Mouse (Mus musculus) adrenal gland, adult 2 months (tissue): ENCODE data around the gene Tgds. TPM values are rescaled to one million over a fixed set of nuclear protein-coding genes. Genes with fewer than 3 reads are reported as not detected.
"Not testable (repeated sequence)": the region's sequence is repeated elsewhere in the genome, so short reads cannot be mapped to it uniquely, and the experiment has no call there.

Experiments used
- DNase-seq: peaks from one replicate; pipeline ENCODE4 v3.0.0; 2021
- polyA plus RNA-seq: library from polyadenylated mRNA; depleted of rRNA; stranded (reverse); fragments of >200 nt; gene quantifications from 2 replicates; pipeline ENCODE4 v1.2.3, GENCODE M21; 2012
- total RNA-seq, 2 experiments: library from RNA; stranded (reverse); gene quantifications; 2 replicates each; pipeline ENCODE4 v1.2.3; 2021

Tgds gene
- total and polyA plus RNA-seq, 3 experiments: 3.7 to 16.4 (median 15.0) TPM

DNA sequence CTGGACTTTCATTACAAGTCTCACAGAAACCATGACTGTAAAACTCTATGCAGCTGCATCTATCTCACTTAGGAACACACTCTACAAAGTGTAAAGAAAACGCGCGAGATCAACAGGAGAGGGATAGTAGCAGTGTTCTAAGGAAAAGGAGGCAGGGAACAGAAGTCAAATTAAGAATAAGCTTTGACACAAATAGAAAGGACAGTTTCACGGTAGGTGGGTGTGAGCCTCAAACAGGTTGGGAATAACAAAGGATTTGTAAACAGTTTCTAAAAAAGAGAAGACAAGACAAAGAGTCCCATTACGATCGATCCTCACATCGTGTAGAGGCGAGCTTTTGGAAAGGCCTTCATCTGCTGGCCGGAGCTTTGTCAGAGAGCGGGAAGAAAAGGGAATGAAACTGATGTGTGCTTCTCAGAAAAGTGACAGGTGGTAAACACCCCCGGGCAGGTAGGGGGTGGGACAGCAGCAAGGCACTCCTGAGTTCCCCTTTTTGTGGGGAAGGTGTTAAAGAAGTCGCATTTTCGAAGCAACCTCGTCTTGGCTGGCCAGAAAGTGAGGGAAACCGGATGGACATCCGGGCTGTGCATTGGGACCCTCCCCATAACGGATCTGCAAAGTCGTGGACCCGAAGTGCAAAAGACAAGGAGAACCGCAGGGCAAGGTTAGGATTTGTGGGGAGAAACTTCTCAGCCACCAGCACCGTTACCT, 469 bp downstream of the Tgds start:
- no peak for DNase-seq

DNA sequence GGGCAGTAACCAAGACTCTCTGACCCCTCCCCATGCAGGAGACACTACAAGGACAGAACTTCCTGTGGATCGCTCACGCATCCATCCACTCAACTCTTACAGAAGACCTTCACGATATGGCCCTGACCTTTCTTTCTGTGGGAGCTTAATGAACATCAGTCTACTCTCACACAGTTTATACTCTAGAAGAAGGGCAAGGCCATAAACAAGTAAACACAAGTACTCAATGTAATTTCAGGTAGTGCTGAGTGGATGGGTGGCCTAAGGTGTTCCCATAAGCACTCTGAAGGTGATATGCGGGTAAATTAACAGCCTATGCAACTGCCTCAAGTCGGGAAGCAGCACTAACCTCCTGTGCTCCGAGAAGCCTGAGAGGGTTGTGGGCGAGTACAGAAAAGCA, 1.1 kb downstream of the Tgds start:
- peak; percentile 19 for DNase-seq

DNA sequence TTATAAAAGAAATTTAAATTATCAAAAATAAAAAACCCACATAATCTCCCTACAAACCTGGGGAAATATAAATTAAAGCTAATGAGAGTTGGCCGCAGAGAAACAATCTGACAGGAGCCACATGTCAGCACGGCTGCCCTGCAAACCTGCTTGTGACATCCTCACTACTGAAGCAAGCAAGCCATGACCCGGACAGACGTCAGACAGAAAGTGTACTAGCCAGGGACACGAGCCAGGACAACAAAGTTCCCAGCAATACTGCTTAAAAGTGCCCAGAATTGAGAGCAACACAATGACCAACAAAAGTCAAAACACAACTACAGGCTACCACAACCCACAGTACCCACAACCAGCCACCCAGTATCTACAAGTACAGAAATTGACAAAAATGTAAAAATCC, 6.3 kb downstream of the Tgds start:
- no peak for DNase-seq

DNA sequence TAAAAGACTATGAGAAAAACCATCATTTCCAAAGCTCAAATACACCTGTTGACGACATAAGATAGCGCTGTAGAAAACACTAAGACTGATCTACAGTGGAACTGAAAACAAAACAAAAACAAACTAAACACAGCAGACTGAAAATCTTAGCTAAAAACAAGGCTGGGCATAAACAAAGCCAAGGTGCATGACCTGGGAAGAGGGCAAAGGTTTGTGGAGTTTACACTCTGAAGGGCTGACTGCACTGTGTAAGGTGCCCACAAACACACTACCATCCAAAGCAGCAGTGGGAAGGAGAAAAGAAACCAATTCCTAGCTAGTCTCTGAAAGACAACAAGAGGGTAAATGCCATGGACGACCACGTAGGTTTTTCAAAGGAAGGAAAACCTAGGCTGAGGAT, 7.8 kb downstream of the Tgds start:
- DNase-seq: no peak

DNA sequence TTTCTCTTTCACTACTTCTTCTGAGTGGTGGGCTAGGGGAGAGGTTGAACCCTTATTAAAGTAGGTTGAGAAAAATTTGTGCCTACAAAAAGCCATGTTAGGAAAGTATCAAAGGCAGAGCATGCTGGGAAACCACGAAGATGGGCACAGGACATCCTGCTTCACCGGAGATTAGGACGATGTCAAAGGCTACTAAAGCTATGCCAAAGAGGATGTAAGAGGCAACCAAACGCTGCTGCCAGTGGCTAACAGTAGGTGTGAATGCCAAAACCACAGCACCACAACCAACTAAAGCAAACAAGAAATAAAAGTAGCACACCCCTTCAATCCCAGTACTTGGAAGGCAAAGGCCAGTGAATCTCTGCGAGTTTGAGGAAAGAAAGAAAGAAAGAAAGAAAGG, 8.4 kb downstream of the Tgds start:
- DNase-seq: no peak

DNA sequence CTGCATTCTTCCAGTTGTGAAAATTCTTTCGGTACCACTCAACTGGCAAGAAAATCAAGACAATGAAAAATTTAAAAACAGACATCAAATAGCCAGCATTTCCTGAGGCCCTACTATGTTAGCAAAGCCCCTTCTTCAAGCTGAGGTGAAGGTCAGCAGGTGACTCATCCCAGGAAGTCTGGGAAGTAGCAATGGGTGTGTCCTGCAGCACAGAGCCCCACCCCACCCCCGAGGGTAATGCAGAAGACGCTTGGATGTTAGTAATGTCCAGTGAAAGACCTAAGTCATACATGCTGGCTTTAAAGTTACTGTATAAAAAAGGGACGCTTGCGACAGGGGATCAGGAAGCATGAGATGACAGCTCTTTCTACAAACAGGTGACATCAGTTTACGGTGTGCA, 19.4 kb downstream of the Tgds start:
- no peak for DNase-seq

DNA sequence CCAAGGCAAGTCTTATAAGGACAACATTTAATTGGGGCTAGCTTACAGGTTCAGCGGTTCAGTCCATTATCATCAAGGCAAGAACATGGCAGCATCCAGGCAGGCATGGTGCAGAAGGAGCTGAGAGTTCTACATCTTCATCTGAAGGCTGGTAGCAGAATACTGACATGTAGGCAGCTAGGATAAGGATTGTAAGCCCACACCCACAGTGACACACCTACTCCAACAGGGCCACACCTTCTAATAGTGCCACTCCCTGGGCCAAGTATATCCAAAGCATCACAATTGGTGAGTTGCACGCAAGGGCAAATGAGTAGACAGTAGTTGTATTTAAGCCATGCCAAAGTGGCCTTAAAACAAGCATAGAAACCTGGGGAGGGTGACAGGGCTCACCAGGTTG, 25.1 kb downstream of the Tgds start:
- DNase-seq: not testable (repeated sequence)

DNA sequence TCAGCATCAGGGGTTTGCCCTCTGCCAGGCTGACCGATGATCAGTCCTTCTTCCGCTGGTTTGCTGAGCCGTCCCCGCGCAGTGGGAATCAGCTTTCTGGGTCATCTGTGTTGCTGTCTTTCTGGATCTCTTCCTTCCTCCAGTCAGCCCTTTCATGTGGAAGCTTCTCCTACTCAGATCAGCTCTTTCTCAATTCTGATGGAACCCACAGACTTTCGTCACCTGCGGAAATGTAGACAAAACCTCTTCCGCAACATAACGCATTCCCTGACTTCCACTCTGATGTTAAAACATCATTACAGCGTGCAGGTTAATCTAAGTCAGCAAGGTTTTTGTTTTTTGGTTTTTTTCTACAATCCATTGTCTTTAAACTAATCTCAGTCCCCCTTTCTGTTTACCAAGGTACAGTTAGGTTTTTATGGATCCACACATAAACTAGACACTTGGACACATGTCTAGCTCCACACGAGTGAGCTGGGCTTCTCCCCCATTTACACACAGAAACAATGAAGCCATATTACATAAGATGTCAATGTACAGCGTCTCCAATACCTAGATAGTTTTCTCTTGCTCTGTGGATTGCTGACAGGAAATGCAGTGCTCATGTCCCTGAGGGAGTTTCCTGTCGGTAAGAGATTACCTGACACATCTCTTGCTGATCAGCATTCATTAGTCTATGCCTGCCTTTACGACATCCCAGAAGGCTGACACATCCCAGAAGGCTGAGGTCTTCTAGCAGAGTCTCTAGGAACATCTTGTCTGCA, 31.1 kb downstream of the Tgds start:
- no peak for DNase-seq

DNA sequence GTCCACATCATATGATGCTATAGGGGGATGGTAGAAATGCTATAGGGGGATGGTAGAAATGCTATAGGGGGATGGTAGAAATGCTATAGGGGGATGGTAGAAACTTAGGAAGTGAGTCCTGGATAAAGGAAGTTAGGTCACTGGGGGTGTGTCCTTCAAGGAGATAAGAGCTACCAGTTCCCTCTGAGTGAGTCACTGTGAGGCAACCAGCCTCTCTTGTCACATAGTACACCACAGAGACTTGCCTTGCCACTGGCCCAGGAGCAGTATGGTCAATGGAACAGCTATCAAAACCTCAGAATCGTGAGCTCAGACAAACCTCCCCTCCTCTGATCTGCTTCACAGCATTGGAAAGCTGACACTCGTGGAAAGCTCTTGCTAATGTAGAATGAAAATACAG, 34.3 kb downstream of the Tgds start:
- DNase-seq: no peak

DNA sequence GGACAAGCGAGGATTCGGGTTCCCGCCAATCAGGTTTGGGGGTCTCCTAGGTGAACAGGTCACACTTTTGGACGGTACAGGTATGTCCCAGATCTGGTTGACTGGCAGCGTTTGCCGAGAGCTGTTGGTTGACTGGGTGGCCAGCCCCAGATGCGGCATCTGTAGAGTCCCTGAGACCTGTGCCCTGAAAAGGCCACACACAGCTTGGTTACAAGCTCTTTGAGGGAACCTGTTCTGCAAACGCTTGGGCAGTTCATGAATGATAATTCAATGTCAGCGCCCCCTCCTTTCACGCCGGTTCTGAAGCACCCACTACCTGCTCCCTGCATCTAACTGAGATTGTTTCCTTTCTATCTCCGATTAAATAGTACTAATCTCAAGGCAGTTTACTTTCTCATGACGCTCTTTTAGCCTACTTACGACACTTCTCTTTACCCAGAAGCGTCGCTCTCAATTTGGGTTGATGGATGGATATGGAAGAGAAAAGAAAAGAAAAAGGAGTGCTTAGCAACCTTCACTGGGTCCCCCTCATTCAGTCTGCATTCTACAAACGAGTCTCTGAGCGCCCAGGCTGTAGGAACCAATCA, 42.7 kb downstream of the Tgds start:
- DNase-seq: no peak

DNA sequence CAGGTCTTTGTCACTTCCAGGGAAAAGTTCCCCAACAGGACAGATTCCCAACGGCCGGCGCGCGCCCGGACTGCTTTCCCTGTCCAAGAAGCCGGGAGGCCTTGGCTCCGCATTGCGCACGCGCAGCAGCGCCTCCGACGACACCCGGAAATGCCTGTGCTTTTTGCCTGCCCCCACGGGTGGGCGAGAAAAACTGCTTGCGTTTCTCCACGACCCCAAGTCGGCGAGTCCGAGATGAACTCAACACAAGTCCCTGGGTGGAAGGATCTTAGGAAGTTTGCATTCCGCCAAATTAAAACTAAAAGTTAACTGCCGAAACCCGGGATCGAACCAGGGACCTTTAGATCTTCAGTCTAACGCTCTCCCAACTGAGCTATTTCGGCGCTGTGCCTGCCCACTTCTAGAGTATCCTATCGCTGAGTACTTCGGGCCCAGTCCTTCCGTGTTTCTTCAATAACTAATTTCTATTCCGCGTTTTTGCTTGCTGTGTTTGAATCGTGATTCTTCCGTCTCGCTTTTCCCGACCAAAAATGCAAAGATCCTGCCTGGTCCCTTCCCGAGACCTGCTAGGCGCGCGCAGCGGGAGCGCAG, 43.2 kb downstream of the Tgds start:
- DNase-seq: peak; percentile 94

DNA sequence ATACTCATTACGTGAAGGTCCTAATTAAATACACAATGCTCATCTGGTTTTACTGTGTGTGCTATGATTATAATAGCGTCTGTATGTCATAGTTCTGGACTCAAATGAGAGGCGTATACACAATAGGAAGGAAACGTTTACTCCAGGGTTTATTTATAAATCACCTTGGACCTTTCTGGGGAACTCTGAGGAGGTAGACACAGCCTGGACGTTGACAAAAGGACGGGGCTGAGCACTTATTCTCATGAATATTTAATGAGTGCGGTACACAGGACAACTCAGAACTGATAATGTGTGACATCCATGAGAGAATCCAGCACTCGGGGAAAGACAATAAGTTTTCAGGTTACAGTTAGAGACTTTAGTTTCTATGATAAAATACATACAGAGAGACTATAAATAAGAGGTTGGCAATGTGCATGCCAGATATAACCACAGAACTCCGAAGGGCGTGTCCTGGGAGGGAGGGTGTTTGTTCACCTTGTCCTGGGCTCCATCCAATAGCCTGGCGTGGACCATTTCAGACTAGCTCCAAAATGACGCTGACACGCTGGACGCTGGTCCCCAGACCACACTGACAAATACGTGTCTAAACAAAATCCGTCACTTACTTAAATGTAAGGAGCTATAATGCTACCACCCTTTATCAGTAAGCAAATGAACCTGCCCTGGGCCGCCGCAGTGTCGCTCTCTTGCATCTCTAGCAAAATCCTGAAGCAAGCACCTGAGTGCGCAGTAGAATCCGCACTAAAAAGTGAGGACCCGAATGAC, 43.9 kb downstream of the Tgds start:
- DNase-seq: no peak

DNA sequence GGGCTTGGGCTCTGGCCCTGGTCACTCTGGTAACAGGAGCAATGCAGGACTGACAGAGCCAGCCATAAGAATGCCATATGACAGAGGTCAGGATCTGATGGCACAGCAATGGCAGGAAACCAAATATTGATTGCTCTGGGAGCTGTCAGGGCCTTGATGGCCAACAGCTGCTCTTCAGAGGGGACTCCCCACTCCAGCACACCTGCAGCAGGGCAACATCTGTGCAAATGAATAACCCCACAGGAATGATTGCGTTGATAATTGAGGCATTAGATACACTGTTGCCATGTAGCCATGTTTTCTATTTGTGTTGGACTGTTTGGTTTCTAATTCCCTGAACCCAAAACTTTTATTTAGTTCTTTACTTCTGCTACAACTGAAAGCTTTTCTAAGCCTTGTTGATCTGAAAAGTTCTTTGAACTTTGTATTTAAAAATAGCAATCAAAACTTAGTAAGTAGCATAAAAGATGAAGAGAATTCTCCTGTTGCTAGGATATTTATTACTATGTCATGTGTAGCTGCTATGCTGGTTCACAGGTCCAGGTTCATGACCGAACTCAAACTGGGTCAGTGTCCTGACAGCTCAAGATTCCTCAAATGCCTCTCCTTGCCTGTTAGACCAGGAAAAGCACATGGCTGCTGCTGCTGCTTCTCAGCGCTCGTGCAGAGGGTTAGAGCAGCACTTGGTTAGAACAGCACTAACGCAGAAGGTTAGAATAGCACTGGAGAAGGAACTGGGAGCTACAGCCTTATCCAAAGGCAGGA, 46.1 kb downstream of the Tgds start:
- DNase-seq: no peak

DNA sequence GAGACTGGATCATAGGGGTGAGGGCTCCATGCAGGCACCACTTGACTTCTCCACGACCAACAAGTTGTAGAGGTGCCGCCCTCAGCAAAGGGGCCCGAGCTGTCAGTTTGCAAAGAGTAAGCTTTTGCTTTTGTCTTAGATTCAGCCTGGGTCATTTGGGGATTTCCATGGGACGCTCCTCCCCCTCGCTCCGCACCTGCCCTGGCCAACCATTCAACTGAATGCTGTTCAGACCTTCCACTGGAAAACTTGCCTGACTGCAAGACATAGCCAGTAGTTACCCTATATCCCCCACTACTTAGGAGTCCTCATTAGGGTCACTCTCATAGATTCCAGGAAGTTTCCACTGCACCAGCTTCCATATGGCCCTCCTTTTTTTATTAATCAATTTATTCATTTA, 48.7 kb downstream of the Tgds start:
- DNase-seq: no peak

DNA sequence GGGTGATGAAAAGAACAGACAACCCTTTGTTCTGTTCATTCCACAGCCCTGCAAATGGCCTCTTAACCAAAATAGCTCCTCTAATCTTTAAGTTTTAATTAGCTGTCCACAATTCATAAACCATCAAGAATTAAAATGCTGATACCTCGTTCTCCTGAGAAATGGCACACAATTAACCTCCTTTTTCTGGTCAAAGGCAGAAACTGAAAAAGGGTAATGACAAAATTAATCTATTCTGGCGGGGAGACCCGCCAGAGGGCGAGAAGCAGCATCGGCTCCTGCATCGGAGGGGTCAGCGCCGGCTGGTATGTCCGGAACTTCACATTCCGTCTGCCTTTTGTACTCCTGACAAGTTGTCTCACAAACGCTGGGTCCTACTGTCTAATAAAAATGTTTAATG, 51.9 kb downstream of the Tgds start:
- DNase-seq: no peak

DNA sequence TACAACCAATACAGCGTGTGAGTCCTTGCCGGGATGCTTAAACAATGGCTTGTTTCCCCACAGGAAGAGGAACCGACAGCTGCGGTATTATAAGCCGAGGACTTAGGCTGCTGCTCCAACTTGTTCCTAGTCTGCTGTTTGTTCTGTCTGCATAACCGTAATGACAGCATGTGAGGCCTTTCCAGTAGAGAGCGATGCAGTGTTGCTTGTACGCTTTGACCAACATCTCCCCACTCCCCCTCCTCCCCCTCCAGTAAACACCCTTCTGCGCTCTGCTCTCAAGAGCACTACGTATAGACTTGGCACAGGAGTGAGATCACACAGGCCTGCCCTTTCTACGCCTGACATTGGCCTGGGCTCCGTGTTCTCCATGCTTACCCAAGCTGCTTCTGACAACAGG, 62.5 kb downstream of the Tgds start:
- no peak for DNase-seq

DNA sequence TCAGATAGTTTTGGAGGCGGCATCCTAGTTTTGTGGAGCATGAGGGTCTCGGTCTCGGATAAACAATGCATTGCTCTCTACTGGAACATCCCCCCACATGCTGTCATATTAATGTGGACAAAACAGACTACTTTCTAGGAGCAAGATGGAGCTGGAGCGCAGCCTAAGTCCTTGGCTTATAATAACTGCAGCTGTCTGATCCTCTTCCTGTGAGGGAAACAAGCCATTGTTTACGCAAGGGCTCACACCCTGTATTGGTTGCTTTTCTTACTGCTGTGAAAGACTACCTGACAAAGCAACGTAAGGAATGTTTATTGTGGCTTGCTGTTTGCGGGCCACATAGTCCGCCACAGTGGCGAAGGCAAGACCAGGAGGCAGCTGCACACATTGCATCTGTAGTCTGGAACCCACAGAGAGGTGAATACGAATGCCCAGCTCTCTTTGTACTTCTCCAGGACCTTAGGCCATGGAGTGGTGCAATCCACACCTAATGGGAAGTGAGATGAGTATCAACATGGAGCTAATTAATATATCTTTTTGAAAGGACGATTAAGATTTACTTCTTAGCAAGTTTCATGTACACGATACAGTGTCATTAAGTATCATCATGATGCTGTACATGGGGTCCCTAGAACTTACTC, 63.0 kb downstream of the Tgds start:
- DNase-seq: no peak
